Mouse (Mus musculus): ENCODE measurements around the gene Plin3. TPM values are rescaled to one million over a fixed set of nuclear protein-coding genes. Genes with fewer than 3 reads are reported as not detected.

The Plin3 gene
- total and polyA plus RNA-seq, 2 experiments from 2014 or later = 13.9 to 16.0 TPM

GRCm38 (mm10) chr17:56255863-56256238 lies 36.8 kb downstream of the Plin3 start:
- peak overlapping the region; percentile 78 for H3K4me2 ChIP-seq (ENCODE audit: low read depth, low read length)
- peak; percentile 90 for ATAC-seq
- DNase-seq (ENCODE audit: low spot score) = peak; percentile 100
- no peaks in the 10 kb centered on the region for H3K27me3 ChIP-seq (ENCODE audit: insufficient read depth, low read length)
- WGBS = under 1% methylated on average over 32 of the region's 32 CpGs
- no peaks in the 10 kb centered on the region for H3K9me3 ChIP-seq (ENCODE audit: low read length)
- TF ChIP-seq CTCF (IDR thresholded peaks at IDR 0.05; ENCODE audit: low read depth) = peak; percentile 94
- peaks cover 10% of the 10 kb centered on the region for H3K36me3 ChIP-seq (ENCODE audit: insufficient read depth, low read length)
- peak overlapping the region; percentile 93 for H3K27ac ChIP-seq
- H3K9ac ChIP-seq (replicated peaks; ENCODE audit: low read length) = peak overlapping the region; percentile 52
- peak overlapping the region; percentile 59 for H3K4me3 ChIP-seq (ENCODE audit: low read length)
- H3K4me1 ChIP-seq (ENCODE audit: insufficient read depth, low read length) = no peaks in the 10 kb centered on the region

- Histone ChIP-seq H3K27me3 (ENCODE audit: insufficient read depth, low read length) (no peaks in the 10 kb centered on the region), H3K27ac (peak overlapping the region; percentile 93), H3K36me3 (ENCODE audit: insufficient read depth, low read length) (peaks cover 10% of the 10 kb centered on the region), H3K4me2 (ENCODE audit: low read depth, low read length) (peak overlapping the region; percentile 78; the same call in 1 of the 2 replicates), H3K4me1 (ENCODE audit: insufficient read depth, low read length) (no peaks in the 10 kb centered on the region), H3K4me3 (ENCODE audit: low read length) (peak overlapping the region; percentile 59), H3K9me3 (ENCODE audit: low read length) (no peaks in the 10 kb centered on the region), H3K9ac (replicated peaks; ENCODE audit: low read length) (0 out of 2 replicates have a peak overlapping the region, but pooled peaks have one; percentile 21)
- WGBS = 18% methylated on average over 9 of the region's 9 CpGs
- DNase-seq (ENCODE audit: low spot score) (peak; percentile 73), ATAC-seq (peak; percentile 9)
- no peak for TF ChIP-seq CTCF (IDR thresholded peaks at IDR 0.05; ENCODE audit: low read depth)
Observed at GRCm38 (mm10) chr17:56255429-56255828, 37.2 kb downstream of the Plin3 start.

- 77% methylated on average over 4 of the region's 4 CpGs for WGBS
- Histone ChIP-seq H3K9me3 (ENCODE audit: low read length) (no peaks in the 10 kb centered on the region), H3K4me1 (ENCODE audit: insufficient read depth, low read length) (no peaks in the 10 kb centered on the region), H3K27me3 (ENCODE audit: insufficient read depth, low read length) (no peaks in the 10 kb centered on the region), H3K4me2 (ENCODE audit: low read depth, low read length) (no peak overlapping the region), H3K9ac (replicated peaks; ENCODE audit: low read length) (no peak overlapping the region), H3K27ac (peak overlapping the region; percentile 93; the same call in 1 of the 2 replicates), H3K4me3 (ENCODE audit: low read length) (no peak overlapping the region), H3K36me3 (ENCODE audit: insufficient read depth, low read length) (peaks cover 6% of the 10 kb centered on the region)
- no peak for TF ChIP-seq CTCF (IDR thresholded peaks at IDR 0.05; ENCODE audit: low read depth)
- no peak for DNase-seq (ENCODE audit: low spot score)
- no peak for ATAC-seq
Observed at GRCm38 (mm10) chr17:56254695-56255094, 38.0 kb downstream of the Plin3 start.

GRCm38 (mm10) chr17:56251136-56251829 lies 41.4 kb downstream of the Plin3 start:
- DNase-seq (ENCODE audit: low spot score) (peak; percentile 81), ATAC-seq (peak; percentile 43; the same call in 1 of the 2 replicates)
- peak; percentile 74 for TF ChIP-seq CTCF (IDR thresholded peaks at IDR 0.05; ENCODE audit: low read depth)
- no peaks in the 10 kb centered on the region for H3K27me3 ChIP-seq (ENCODE audit: insufficient read depth, low read length)
- H3K4me3 ChIP-seq (ENCODE audit: low read length) = no peak overlapping the region
- no peaks in the 10 kb centered on the region for H3K9me3 ChIP-seq (ENCODE audit: low read length)
- no peaks in the 10 kb centered on the region for H3K36me3 ChIP-seq (ENCODE audit: insufficient read depth, low read length)
- H3K27ac ChIP-seq = peak overlapping the region; percentile 59
- H3K4me1 ChIP-seq (ENCODE audit: insufficient read depth, low read length) = no peaks in the 10 kb centered on the region
- 15% methylated on average over 6 of the region's 6 CpGs for WGBS
- H3K4me2 ChIP-seq (ENCODE audit: low read depth, low read length) = peak overlapping the region; percentile 35
- H3K9ac ChIP-seq (replicated peaks; ENCODE audit: low read length) = peak overlapping the region; percentile 30; the same call in 1 of the 2 replicates

GRCm38 (mm10) chr17:56245608-56246007 lies 47.1 kb downstream of the Plin3 start:
- H3K27ac ChIP-seq = no peak overlapping the region
- 46% methylated on average over 7 of the region's 7 CpGs for WGBS
- peaks cover 3% of the 10 kb centered on the region; the same call in 1 of the 2 replicates for H3K4me1 ChIP-seq (ENCODE audit: insufficient read depth, low read length)
- H3K9me3 ChIP-seq (ENCODE audit: low read length) = no peaks in the 10 kb centered on the region
- no peak overlapping the region for H3K4me2 ChIP-seq (ENCODE audit: low read depth, low read length)
- no peak for DNase-seq (ENCODE audit: low spot score)
- ATAC-seq = no peak
- H3K9ac ChIP-seq (replicated peaks; ENCODE audit: low read length) = no peak overlapping the region
- no peak for TF ChIP-seq CTCF (IDR thresholded peaks at IDR 0.05; ENCODE audit: low read depth)
- no peaks in the 10 kb centered on the region for H3K36me3 ChIP-seq (ENCODE audit: insufficient read depth, low read length)
- no peak overlapping the region for H3K4me3 ChIP-seq (ENCODE audit: low read length)
- H3K27me3 ChIP-seq (ENCODE audit: insufficient read depth, low read length) = no peaks in the 10 kb centered on the region

GRCm38 (mm10) chr17:56241541-56242401 lies 50.9 kb downstream of the Plin3 start:
- peaks cover 3% of the 10 kb centered on the region; the same call in 1 of the 2 replicates for H3K4me1 ChIP-seq (ENCODE audit: insufficient read depth, low read length)
- peak overlapping the region; percentile 50 for H3K4me3 ChIP-seq (ENCODE audit: low read length)
- H3K27ac ChIP-seq = peak overlapping the region; percentile 71; the same call in 1 of the 2 replicates
- WGBS = under 1% methylated on average over 33 of the region's 33 CpGs
- H3K36me3 ChIP-seq (ENCODE audit: insufficient read depth, low read length) = no peaks in the 10 kb centered on the region
- DNase-seq (ENCODE audit: low spot score) = peak; percentile 90
- H3K27me3 ChIP-seq (ENCODE audit: insufficient read depth, low read length) = no peaks in the 10 kb centered on the region
- peak; percentile 40; the same call in 1 of the 2 replicates for TF ChIP-seq CTCF (IDR thresholded peaks at IDR 0.05; ENCODE audit: low read depth)
- peak overlapping the region; percentile 57 for H3K9ac ChIP-seq (replicated peaks; ENCODE audit: low read length)
- ATAC-seq = peak; percentile 93
- peak overlapping the region; percentile 50 for H3K4me2 ChIP-seq (ENCODE audit: low read depth, low read length)
- no peaks in the 10 kb centered on the region for H3K9me3 ChIP-seq (ENCODE audit: low read length)
